Mouse (Mus musculus) liver, embryonic 14.5 days (tissue): Measurements from ENCODE around the gene Prkcb. TPM values are rescaled to one million over a fixed set of nuclear protein-coding genes. Genes with fewer than 3 reads are reported as not detected.

Source experiments
- ATAC-seq: fragments of 200-750 bp; cut with Nextera tagmentation; 2 replicates; pipeline ENCODE4 v1.8.0; 2017; ENCODE audit warnings: moderate number of reproducible peaks, mild to moderate bottlenecking, moderate library complexity; ENCODE audit not compliant: insufficient read depth
- DNase-seq, 3 experiments: peaks; one replicate each; pipeline ENCODE4 v3.0.0-alpha.2; 2012 to 2013; ENCODE audit warnings: low read depth in 3 of 3, low spot score in 3 of 3
- H3K27ac ChIP-seq: fragments of 300-500 bp; sonication (generic); 2 replicates; pipeline ENCODE4 v1.5.1; 2014; ENCODE audit warnings: moderate library complexity, mild to moderate bottlenecking, control low read depth, inconsistent platforms
- H3K27me3 ChIP-seq: fragments of 300-500 bp; sonication (generic); 2 replicates; pipeline ENCODE4 v1.6.1; 2014; ENCODE audit warnings: mild to moderate bottlenecking, low read length, moderate library complexity; ENCODE audit not compliant: control insufficient read depth, insufficient read depth
- H3K36me3 ChIP-seq: fragments of 300-500 bp; sonication (generic); replicated peaks from 2 replicates; pipeline ENCODE4 v1.6.1; 2014; ENCODE audit warnings: low read depth; ENCODE audit not compliant: control insufficient read depth, insufficient read depth
- H3K4me1 ChIP-seq, 2 experiments: fragments of 200-500 bp in 1 of 2; fragments of 300-500 bp in 1 of 2; sonication (generic) in 1 of 2; replicated peaks; 2 replicates each; pipeline ENCODE4 v1.6.1; 2012 to 2014; ENCODE audit warnings: antibody characterized with exemption in 1 of 2, inconsistent platforms in 1 of 2, low read length in 1 of 2; ENCODE audit not compliant: control insufficient read depth in 2 of 2, insufficient read depth in 2 of 2
- H3K4me2 ChIP-seq: fragments of 300-500 bp; sonication (generic); 2 replicates; pipeline ENCODE4 v1.6.1; 2014; ENCODE audit warnings: low read depth, mild to moderate bottlenecking, control low read depth, moderate library complexity
- H3K4me3 ChIP-seq, 2 experiments: fragments of 200-500 bp in 1 of 2; fragments of 300-500 bp in 1 of 2; sonication (generic) in 1 of 2; 2 replicates each; pipeline ENCODE4 v1.5.1; 2012 to 2014; ENCODE audit warnings: low read depth in 2 of 2, low read length in 2 of 2, mild to moderate bottlenecking in 2 of 2, control low read depth in 1 of 2, inconsistent platforms in 1 of 2, moderate library complexity in 1 of 2; ENCODE audit not compliant: insufficient read depth in 1 of 2
- H3K9ac ChIP-seq: fragments of 300-500 bp; sonication (generic); replicated peaks from 2 replicates; pipeline ENCODE4 v1.6.1; 2014; ENCODE audit warnings: mild to moderate bottlenecking, control low read depth, moderate library complexity
- H3K9me3 ChIP-seq: fragments of 300-500 bp; sonication (generic); 2 replicates; pipeline ENCODE4 v1.6.1; 2016; ENCODE audit warnings: low read length, mixed read lengths; ENCODE audit not compliant: control insufficient read depth
- CTCF ChIP-seq: IDR thresholded peaks from 2 replicates; pipeline ENCODE4 v1.5.1; 2016; ENCODE audit warnings: antibody characterized with exemption, low read depth, control low read depth
- EP300 ChIP-seq: IDR thresholded peaks from 2 replicates; pipeline ENCODE4 v1.6.1; 2016; ENCODE audit warnings: antibody characterized with exemption, low read depth
- WGBS: fragments of 180-500 bp; shearing (Covaris S2); extraction: QIAGEN DNeasy Blood & Tissue Kit; methylation state at CpG from one replicate; pipeline ENCODE4 v1.1.7; 2014; ENCODE audit not compliant: insufficient replicate concordance; 5-methylcytosine and 5-hydroxymethylcytosine counted together
- polyA plus RNA-seq, 2 experiments: library from polyadenylated mRNA; depleted of rRNA in 1 of 2; stranded (reverse) in 1 of 2; unstranded in 1 of 2; fragments of >200 nt; fragmentation: Nextera tagmentation in 1 of 2; extraction: Ambion mirVana in 1 of 2; gene quantifications; 2 replicates each; pipeline versions ENCODE4 v1.2.1 to v1.2.3; 2012 to 2014

Gene Prkcb
- polyA plus RNA-seq, 2 experiments: 1.6 to 2.3 TPM

DNA sequence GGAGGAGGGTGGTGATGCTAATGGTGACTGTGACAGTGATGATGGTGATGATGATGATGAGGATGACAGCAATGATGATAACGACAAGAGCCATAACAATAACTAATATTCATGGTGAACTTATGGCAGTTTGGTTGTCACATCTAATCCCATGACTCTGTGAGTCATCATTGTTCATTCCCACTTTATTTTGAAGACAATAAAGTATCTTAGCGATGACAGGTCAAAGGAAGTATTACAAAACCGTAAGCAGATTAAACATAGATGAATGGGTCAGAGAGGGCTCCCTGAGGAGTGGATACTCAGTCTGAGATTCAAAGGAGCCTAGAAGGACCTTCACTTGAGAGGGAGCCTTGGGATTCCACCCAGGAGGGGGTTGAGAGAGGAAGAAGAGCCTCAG is 122.3 kb downstream of the Prkcb start:
- no peak for TF ChIP-seq CTCF
- no peak for TF ChIP-seq EP300
- WGBS: 66% methylated on average over 3 of the region's 3 CpGs
- H3K4me3 ChIP-seq: no peak overlapping the region

DNA sequence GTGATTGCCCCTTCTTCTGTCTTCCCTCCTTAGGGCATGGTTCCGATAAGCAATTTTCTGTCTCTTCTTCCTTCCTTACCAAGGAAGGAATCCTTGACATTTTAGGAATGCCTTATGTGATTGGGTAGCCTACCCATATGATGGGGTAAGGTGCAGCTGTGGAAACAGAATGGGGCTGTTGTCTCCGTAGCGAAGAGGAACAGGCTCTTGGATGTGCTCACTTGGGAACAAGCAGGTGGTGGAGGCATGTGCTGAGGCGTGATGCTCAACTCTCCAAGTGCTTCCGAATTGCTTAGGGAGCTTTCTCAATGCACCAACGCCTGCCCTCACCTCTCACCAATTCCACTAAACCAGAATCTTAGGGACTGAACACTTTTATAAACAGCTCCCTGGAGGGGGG is 124.7 kb downstream of the Prkcb start:
- TF ChIP-seq EP300 (no peak), CTCF (no peak)
- no peaks in the 10 kb centered on the region for H3K36me3 ChIP-seq
- no peaks in the 10 kb centered on the region for H3K4me1 ChIP-seq
- no peak overlapping the region for H3K4me2 ChIP-seq
- ATAC-seq (no peak), DNase-seq (no peak)
- H3K27me3 ChIP-seq: no peaks in the 10 kb centered on the region
- H3K27ac ChIP-seq: no peak overlapping the region
- H3K9me3 ChIP-seq: no peaks in the 10 kb centered on the region
- WGBS: 63% methylated on average over 6 of the region's 6 CpGs
- no peak overlapping the region for H3K9ac ChIP-seq
- H3K4me3 ChIP-seq: no peak overlapping the region

More for the DNA sequence above, 122.3 kb downstream of the Prkcb start:
- Histone ChIP-seq H3K36me3 (no peaks in the 10 kb centered on the region), H3K27ac (no peak overlapping the region), H3K4me2 (no peak overlapping the region), H3K9ac (no peak overlapping the region), H3K4me1 (no peaks in the 10 kb centered on the region), H3K27me3 (no peaks in the 10 kb centered on the region), H3K9me3 (no peaks in the 10 kb centered on the region)
- no peak for DNase-seq
- ATAC-seq: no peak

DNA sequence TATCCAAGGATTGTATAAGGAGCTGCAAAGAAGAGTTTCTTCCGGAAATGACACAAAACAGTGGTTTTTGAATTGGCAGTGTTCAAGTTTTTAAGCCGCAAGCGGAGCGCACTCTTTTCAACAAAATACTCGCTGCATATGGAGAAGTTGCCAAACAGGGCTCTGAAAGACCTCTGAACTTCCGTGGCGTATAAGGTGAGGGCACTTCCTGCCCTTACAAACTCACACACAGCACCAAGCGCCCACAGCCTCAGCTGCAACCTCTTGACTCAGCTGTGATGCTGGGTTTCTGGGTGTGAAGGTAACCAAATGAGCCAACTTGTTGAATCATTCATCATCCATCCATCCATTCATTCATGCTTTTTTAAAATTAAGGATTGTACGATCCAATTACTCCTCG is 125.6 kb downstream of the Prkcb start:
- Histone ChIP-seq H3K9ac (no peak overlapping the region), H3K27me3 (no peaks in the 10 kb centered on the region), H3K4me2 (no peak overlapping the region), H3K27ac (no peak overlapping the region), H3K4me1 (no peaks in the 10 kb centered on the region), H3K36me3 (no peaks in the 10 kb centered on the region), H3K4me3 (no peak overlapping the region), H3K9me3 (no peaks in the 10 kb centered on the region)
- DNase-seq (no peak), ATAC-seq (no peak)
- WGBS: 61% methylated on average over 10 of the region's 10 CpGs
- TF ChIP-seq CTCF (no peak), EP300 (no peak)

- ATAC-seq (no peak), DNase-seq (no peak)
- 80% methylated on average over 6 of the region's 6 CpGs for WGBS
- Histone ChIP-seq H3K4me2 (no peak overlapping the region), H3K4me3 (no peak overlapping the region), H3K9ac (no peak overlapping the region), H3K36me3 (no peaks in the 10 kb centered on the region), H3K9me3 (no peaks in the 10 kb centered on the region), H3K27ac (no peak overlapping the region), H3K27me3 (no peaks in the 10 kb centered on the region), H3K4me1 (no peaks in the 10 kb centered on the region)
- TF ChIP-seq EP300 (no peak), CTCF (no peak)
Observed at GRCm38 (mm10) chr7:122414608-122415007, 126.1 kb downstream of the Prkcb start.

- Histone ChIP-seq H3K9me3 (no peaks in the 10 kb centered on the region), H3K36me3 (no peaks in the 10 kb centered on the region), H3K27ac (no peak overlapping the region), H3K4me2 (no peak overlapping the region), H3K4me3 (no peak overlapping the region), H3K4me1 (no peaks in the 10 kb centered on the region), H3K9ac (no peak overlapping the region), H3K27me3 (no peaks in the 10 kb centered on the region)
- DNase-seq (no peak), ATAC-seq (no peak)
- WGBS: 44% methylated on average over 9 of the region's 9 CpGs
- TF ChIP-seq CTCF: no peak
- TF ChIP-seq EP300: no peak
Observed at GRCm38 (mm10) chr7:122415387-122415786, 126.8 kb downstream of the Prkcb start.

DNA sequence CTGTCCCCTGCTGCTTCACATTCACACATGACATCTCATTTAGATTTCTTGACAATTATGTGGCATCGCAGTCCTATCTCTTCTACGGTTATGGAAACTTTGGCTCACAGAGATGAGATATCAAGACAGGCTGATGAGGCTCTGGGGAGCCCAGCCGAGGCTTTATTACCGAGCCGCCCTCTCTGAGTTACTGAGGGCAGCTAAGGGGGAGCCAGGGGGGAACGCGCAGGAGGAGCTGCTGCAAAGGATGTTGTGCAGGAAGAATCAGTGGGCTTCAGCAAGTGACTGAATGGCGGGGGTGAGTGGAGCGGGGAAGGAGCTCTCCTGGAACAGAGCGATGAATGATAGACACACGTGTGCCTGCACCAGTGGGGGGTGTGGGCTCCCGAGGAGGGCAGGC is 127.4 kb downstream of the Prkcb start:
- H3K27me3 ChIP-seq: no peaks in the 10 kb centered on the region
- ATAC-seq: no peak
- no peak overlapping the region for H3K27ac ChIP-seq
- no peak overlapping the region for H3K9ac ChIP-seq
- no peak for DNase-seq
- no peak overlapping the region for H3K4me2 ChIP-seq
- H3K4me1 ChIP-seq: no peaks in the 10 kb centered on the region
- no peaks in the 10 kb centered on the region for H3K36me3 ChIP-seq
- WGBS: 60% methylated on average over 12 of the region's 12 CpGs
- no peak overlapping the region for H3K4me3 ChIP-seq
- H3K9me3 ChIP-seq: no peaks in the 10 kb centered on the region
- no peak for TF ChIP-seq CTCF
- TF ChIP-seq EP300: no peak
